Mouse (Mus musculus): Measurements from ENCODE around the gene Olfr418. TPM values are rescaled to one million over a fixed set of nuclear protein-coding genes. Genes with fewer than 3 reads are reported as not detected.

The Olfr418 gene
- polyA plus RNA-seq, 1 experiment from 2014 or later, result not detected

GRCm38 (mm10) chr1:173322249-173322627 lies 56.4 kb downstream of the Olfr418 start:
- no peaks in the 10 kb centered on the region for H3K36me3 ChIP-seq (replicated peaks)
- no peak overlapping the region for H3K27ac ChIP-seq (replicated peaks)
- WGBS (ENCODE audit: insufficient replicate concordance), result 51% methylated on average over 6 of the region's 6 CpGs
- H3K4me2 ChIP-seq, result no peak overlapping the region
- no peaks in the 10 kb centered on the region for H3K9me3 ChIP-seq (replicated peaks)
- no peak for ATAC-seq (ENCODE audit: insufficient read depth)
- no peak overlapping the region for H3K4me3 ChIP-seq (replicated peaks)
- no peaks in the 10 kb centered on the region; the same call in 1 of the 2 replicates for H3K27me3 ChIP-seq
- H3K4me1 ChIP-seq (replicated peaks), result peaks cover 33% of the 10 kb centered on the region
- H3K9ac ChIP-seq, result no peak overlapping the region

Other genes starting within 250 kb of the Olfr418 start
- not detected in 2 replicates for gene Olfr1408, start 128.6 kb upstream of the Olfr418 start, polyA plus RNA-seq (2015; fragmentation: Nextera tagmentation; extraction: Ambion mirVana)
- not detected in 2 replicates for gene Olfr1406, start 75.4 kb upstream of the Olfr418 start, polyA plus RNA-seq (2015; fragmentation: Nextera tagmentation; extraction: Ambion mirVana)
- not detected in 2 replicates for gene Olfr218, start 68.2 kb upstream of the Olfr418 start, polyA plus RNA-seq (2015; fragmentation: Nextera tagmentation; extraction: Ambion mirVana)
- gene Olfr1404, start 53.6 kb upstream of the Olfr418 start, polyA plus RNA-seq (2015; fragmentation: Nextera tagmentation; extraction: Ambion mirVana), result not detected in 2 replicates
- 0.12 and 0.23 TPM in 2 replicates for gene Fcer1a, start 38.8 kb upstream of the Olfr418 start, polyA plus RNA-seq (2015; fragmentation: Nextera tagmentation; extraction: Ambion mirVana)
- not detected in 2 replicates for gene Mptx2, start 11.8 kb downstream of the Olfr418 start, polyA plus RNA-seq (2015; fragmentation: Nextera tagmentation; extraction: Ambion mirVana)
- gene Ackr1, start 67.7 kb downstream of the Olfr418 start, polyA plus RNA-seq (2015; fragmentation: Nextera tagmentation; extraction: Ambion mirVana), result 74.7 and 83.3 TPM in 2 replicates
- gene Aim2, start 84.9 kb downstream of the Olfr418 start, polyA plus RNA-seq (2015; fragmentation: Nextera tagmentation; extraction: Ambion mirVana), result 3.3 and 4.2 TPM in 2 replicates
- 1.7 and 2.0 TPM in 2 replicates for gene Cadm3, start 101.7 kb downstream of the Olfr418 start, polyA plus RNA-seq (2015; fragmentation: Nextera tagmentation; extraction: Ambion mirVana)
- gene Ifi206, start 225.0 kb downstream of the Olfr418 start, polyA plus RNA-seq (2015; fragmentation: Nextera tagmentation; extraction: Ambion mirVana), result 0.10 and 0.18 TPM in 2 replicates

Data from liver, embryonic 15.5 days (tissue).